Mouse (Mus musculus): Measurements from ENCODE around the gene Skap2.

Skap2 gene

GRCm38 (mm10) chr6:51844106-51844505, 168.2 kb downstream of the Skap2 start:
- no peak for DNase-seq (ENCODE audit: low spot score in 2 of 2)

- no peak for DNase-seq (ENCODE audit: low spot score in 2 of 2)
Measured at GRCm38 (mm10) chr6:51843081-51843480, 169.3 kb downstream of the Skap2 start.

GRCm38 (mm10) chr6:51838177-51838576, 174.2 kb downstream of the Skap2 start:
- no peak for DNase-seq (ENCODE audit: low spot score in 2 of 2)

GRCm38 (mm10) chr6:51833362-51833761, 179.0 kb downstream of the Skap2 start:
- no peak for DNase-seq (ENCODE audit: low spot score in 2 of 2)

- DNase-seq (ENCODE audit: low spot score in 2 of 2): no peak
Measured at GRCm38 (mm10) chr6:51825621-51826021, 186.7 kb downstream of the Skap2 start.

- DNase-seq (ENCODE audit: low spot score in 2 of 2): no peak
Measured at GRCm38 (mm10) chr6:51824136-51824830, 188.1 kb downstream of the Skap2 start.

- no peak for DNase-seq (ENCODE audit: low spot score in 2 of 2)
Measured at GRCm38 (mm10) chr6:51822049-51822448, 190.3 kb downstream of the Skap2 start.

- no peak for DNase-seq (ENCODE audit: low spot score in 2 of 2)
Measured at GRCm38 (mm10) chr6:51820853-51821252, 191.5 kb downstream of the Skap2 start.

GRCm38 (mm10) chr6:51816892-51817621, 195.3 kb downstream of the Skap2 start:
- no peak for DNase-seq (ENCODE audit: low spot score in 2 of 2)

GRCm38 (mm10) chr6:51810906-51811305, 201.4 kb downstream of the Skap2 start:
- no peak for DNase-seq (ENCODE audit: low spot score in 2 of 2)

- no peak for DNase-seq (ENCODE audit: low spot score in 2 of 2)
Measured at GRCm38 (mm10) chr6:51809164-51809824, 203.1 kb downstream of the Skap2 start.

- DNase-seq (ENCODE audit: low spot score in 2 of 2): no peak
Measured at GRCm38 (mm10) chr6:51808011-51808410, 204.3 kb downstream of the Skap2 start.

All from spleen, postnatal 14 days (tissue).